Mouse (Mus musculus) liver, postnatal 0 days (tissue): Measurements from ENCODE around the gene Utp14a. TPM values are rescaled to one million over a fixed set of nuclear protein-coding genes. Genes with fewer than 3 reads are reported as not detected.
"Not testable (repeated sequence)": the region's sequence is repeated elsewhere in the genome, so short reads cannot be mapped to it uniquely, and the experiment has no call there.

Experiments
- ATAC-seq: fragments of 200-750 bp; cut with Nextera tagmentation; 2 replicates; pipeline ENCODE4 v1.8.0; 2017; ENCODE audit warnings: mild to moderate bottlenecking, moderate library complexity
- DNase-seq: peaks from one replicate; pipeline ENCODE4 v3.0.0-alpha.2; 2016
- H3K27ac ChIP-seq: fragments of 300-500 bp; sonication (generic); 2 replicates; pipeline ENCODE4 v1.5.1; 2014; ENCODE audit warnings: antibody characterized with exemption, moderate library complexity, mild to moderate bottlenecking, low read depth
- H3K27me3 ChIP-seq: fragments of 300-500 bp; sonication (generic); 2 replicates; pipeline ENCODE4 v1.6.1; 2014; ENCODE audit warnings: low read length, control low read depth, mixed read lengths; ENCODE audit not compliant: insufficient read depth
- H3K36me3 ChIP-seq: fragments of 300-500 bp; sonication (generic); replicated peaks from 2 replicates; pipeline ENCODE4 v1.6.1; 2014; ENCODE audit warnings: mild to moderate bottlenecking, control low read depth, low read length, moderate library complexity, mixed read lengths; ENCODE audit not compliant: insufficient read depth
- H3K4me1 ChIP-seq: fragments of 300-500 bp; sonication (generic); 2 replicates; pipeline ENCODE4 v1.6.1; 2014; ENCODE audit warnings: antibody characterized with exemption, mild to moderate bottlenecking, control low read depth; ENCODE audit not compliant: insufficient read depth
- H3K4me2 ChIP-seq: fragments of 300-500 bp; sonication (generic); 2 replicates; pipeline ENCODE4 v1.6.1; 2014; ENCODE audit warnings: low read depth, mild to moderate bottlenecking, low read length, moderate library complexity, mixed read lengths
- H3K4me3 ChIP-seq: fragments of 300-500 bp; sonication (generic); 2 replicates; pipeline ENCODE4 v1.5.1; 2014; ENCODE audit warnings: low read depth, low read length
- H3K9ac ChIP-seq: fragments of 300-500 bp; sonication (generic); replicated peaks from 2 replicates; pipeline ENCODE4 v1.6.1; 2014; ENCODE audit warnings: mild to moderate bottlenecking, moderate library complexity
- H3K9me3 ChIP-seq: fragments of 300-500 bp; sonication (generic); 2 replicates; pipeline ENCODE4 v1.6.1; 2016; ENCODE audit warnings: mild to moderate bottlenecking, control low read depth, low read length, mixed read lengths
- CTCF ChIP-seq: sonication (generic); IDR thresholded peaks from 2 replicates; pipeline ENCODE4 v1.5.1; 2016; ENCODE audit warnings: antibody characterized with exemption, low read depth
- EP300 ChIP-seq: IDR thresholded peaks from 2 replicates; pipeline ENCODE4 v1.6.1; 2016; ENCODE audit warnings: antibody characterized with exemption, low read depth, mild to moderate bottlenecking
- WGBS: fragments of 180-500 bp; shearing (Covaris S2); extraction: QIAGEN DNeasy Blood & Tissue Kit; methylation state at CpG from one replicate; pipeline ENCODE4 v1.1.7; 2014; ENCODE audit not compliant: insufficient replicate concordance; 5-methylcytosine and 5-hydroxymethylcytosine counted together
- polyA plus RNA-seq: library from polyadenylated mRNA; unstranded; fragments of >200 nt; fragmentation: Nextera tagmentation; extraction: Ambion mirVana; gene quantifications from 2 replicates; pipeline ENCODE4 v1.2.1, GENCODE M21; 2015

Gene Utp14a
- polyA plus RNA-seq: 7.9 and 8.1 TPM in 2 replicates

GRCm38 (mm10) chrX:48256468-48257007 is at the start of gene Utp14a:
Gene Utp14a (plus strand): TSS chrX:48256862.
- no peaks in the 10 kb centered on the region for H3K9me3 ChIP-seq
- H3K4me1 ChIP-seq: 0 out of 2 replicates have a peak, but pooled peaks cover 4% of the 10 kb centered on the region
- peak; percentile 93 for DNase-seq
- WGBS: 12% methylated on average over 33 of the region's 33 CpGs
- peak within 1 kb of the TSS; percentile 71 for H3K4me2 ChIP-seq
- peak within 1 kb of the TSS; percentile 68 for H3K9ac ChIP-seq
- TF ChIP-seq EP300: 0 out of 2 replicates have a peak, but pooled peaks have one; percentile 20
- no peak for TF ChIP-seq CTCF
- H3K36me3 ChIP-seq: no peaks in the 10 kb centered on the region
- H3K27me3 ChIP-seq: no peaks in the 10 kb centered on the region
- peak within 1 kb of the TSS; percentile 87 for H3K27ac ChIP-seq
- peak within 1 kb of the TSS; percentile 68 for H3K4me3 ChIP-seq
- ATAC-seq: peak; percentile 99

DNA sequence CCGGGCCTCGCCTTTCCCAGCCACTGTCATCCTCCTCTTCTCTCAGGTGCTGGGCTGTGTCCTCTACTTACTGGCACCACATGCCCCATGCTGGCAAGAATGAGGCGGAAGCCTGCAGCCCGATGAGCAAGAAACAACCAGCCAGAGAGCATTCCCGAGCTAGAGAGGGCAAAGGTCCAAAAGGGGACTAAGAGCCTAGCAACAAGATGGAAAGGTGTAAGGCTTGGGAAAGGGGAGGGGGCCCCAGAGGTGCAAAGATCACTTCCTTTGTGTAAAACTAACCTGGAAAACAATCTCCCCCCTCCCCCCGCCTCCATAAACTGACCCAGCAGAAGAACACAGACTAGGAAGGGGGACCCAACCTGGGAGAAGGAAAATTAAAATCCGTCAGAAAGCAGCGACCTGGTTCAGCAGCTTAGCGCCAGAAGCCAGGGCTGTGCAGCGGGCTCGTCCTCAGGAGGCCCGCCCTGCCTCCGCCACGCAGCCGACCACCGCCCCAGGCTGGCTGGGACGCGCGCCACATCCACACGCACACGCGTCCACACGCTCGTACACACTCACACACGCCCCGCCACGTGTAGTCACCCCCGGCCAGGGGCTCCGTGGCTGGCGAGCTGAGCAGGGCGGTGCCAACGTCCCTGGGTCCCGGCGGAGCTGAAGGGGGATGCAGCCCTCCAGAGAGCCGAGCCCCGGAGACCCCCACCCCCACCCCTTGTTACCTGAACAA is 48.7 kb upstream of the Utp14a start:
- H3K36me3 ChIP-seq: no peaks in the 10 kb centered on the region
- peak; percentile 13 for DNase-seq
- peak overlapping the region; percentile 74 for H3K4me3 ChIP-seq
- peak; percentile 73 for ATAC-seq
- peak overlapping the region; percentile 85 for H3K27ac ChIP-seq
- TF ChIP-seq CTCF: no peak
- no peak for TF ChIP-seq EP300
- 10% methylated on average over 28 of the region's 36 CpGs for WGBS
- H3K4me2 ChIP-seq: peak overlapping the region; percentile 77
- H3K9ac ChIP-seq: peak overlapping the region; percentile 69
- H3K9me3 ChIP-seq: no peaks in the 10 kb centered on the region
- H3K27me3 ChIP-seq: no peaks in the 10 kb centered on the region; the same call in 1 of the 2 replicates
- peaks cover 4% of the 10 kb centered on the region; the same call in 1 of the 2 replicates for H3K4me1 ChIP-seq

DNA sequence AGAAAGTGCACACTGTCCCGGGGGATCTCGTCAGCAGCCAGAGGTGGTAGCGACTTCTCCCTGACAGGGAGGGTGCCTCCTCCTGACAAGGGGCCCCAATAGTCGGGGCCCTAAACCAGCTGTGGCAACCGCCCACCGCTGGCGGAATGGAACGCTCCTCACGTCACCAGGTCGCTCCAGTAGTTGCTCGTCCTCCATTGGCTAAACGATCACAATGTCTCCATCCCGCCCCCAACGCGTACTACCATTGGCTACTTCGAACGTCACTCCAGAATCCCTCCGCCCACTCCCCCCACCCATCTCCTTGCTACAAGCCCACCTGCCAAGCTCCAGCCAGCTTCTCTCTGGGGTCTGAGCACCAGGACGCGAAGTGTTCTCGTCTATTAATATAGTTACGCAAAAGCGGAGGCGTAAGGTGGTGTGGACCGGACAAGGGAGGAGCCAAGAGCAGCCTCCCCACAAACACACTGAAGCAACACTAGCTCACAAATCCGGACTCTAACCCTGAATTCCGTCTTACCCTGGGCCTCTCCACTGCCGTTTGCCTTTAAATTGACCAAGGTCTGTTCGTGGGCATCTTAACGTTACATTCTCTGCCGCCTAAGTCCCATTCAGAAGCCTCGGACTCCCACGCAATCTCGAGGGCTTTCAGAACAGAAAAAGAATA is 48.0 kb upstream of the Utp14a start, which contains the start of gene Zdhhc9:
Zdhhc9 (minus strand) TSS at position 360 of the 667 bp plus-strand sequence.
- 15% methylated on average over 32 of the region's 34 CpGs for WGBS
- Histone ChIP-seq H3K4me1 (peaks cover 4% of the 10 kb centered on the region; the same call in 1 of the 2 replicates), H3K9ac (peak within 1 kb of the TSS; percentile 69), H3K27ac (peak within 1 kb of the TSS; percentile 85), H3K4me2 (peak within 1 kb of the TSS; percentile 77), H3K36me3 (no peaks in the 10 kb centered on the region), H3K27me3 (no peaks in the 10 kb centered on the region; the same call in 1 of the 2 replicates), H3K4me3 (peak within 1 kb of the TSS; percentile 74), H3K9me3 (no peaks in the 10 kb centered on the region)
- DNase-seq (peak; percentile 87), ATAC-seq (peak; percentile 98)
- TF ChIP-seq CTCF (no peak), EP300 (no peak)

- not testable (repeated sequence) for H3K4me3 ChIP-seq, ATAC-seq, H3K27me3 ChIP-seq, H3K9me3 ChIP-seq, DNase-seq, H3K4me2 ChIP-seq, H3K9ac ChIP-seq, H3K27ac ChIP-seq, H3K36me3 ChIP-seq, H3K4me1 ChIP-seq
- 84% methylated on average over 2 of the region's 4 CpGs for WGBS
Measured at GRCm38 (mm10) chrX:48209746-48210145, 46.9 kb upstream of the Utp14a start.

- Histone ChIP-seq H3K4me1 (no peaks in the 10 kb centered on the region), H3K9me3 (no peaks in the 10 kb centered on the region), H3K4me2 (no peak overlapping the region), H3K4me3 (no peak overlapping the region), H3K27me3 (no peaks in the 10 kb centered on the region), H3K9ac (no peak overlapping the region), H3K36me3 (no peaks in the 10 kb centered on the region), H3K27ac (no peak overlapping the region)
- DNase-seq: no peak
- TF ChIP-seq CTCF: no peak
- no peak for TF ChIP-seq EP300
- ATAC-seq: no peak
- 70% methylated on average over 5 of the region's 5 CpGs for WGBS
Measured at GRCm38 (mm10) chrX:48219468-48219867, 37.2 kb upstream of the Utp14a start.

DNA sequence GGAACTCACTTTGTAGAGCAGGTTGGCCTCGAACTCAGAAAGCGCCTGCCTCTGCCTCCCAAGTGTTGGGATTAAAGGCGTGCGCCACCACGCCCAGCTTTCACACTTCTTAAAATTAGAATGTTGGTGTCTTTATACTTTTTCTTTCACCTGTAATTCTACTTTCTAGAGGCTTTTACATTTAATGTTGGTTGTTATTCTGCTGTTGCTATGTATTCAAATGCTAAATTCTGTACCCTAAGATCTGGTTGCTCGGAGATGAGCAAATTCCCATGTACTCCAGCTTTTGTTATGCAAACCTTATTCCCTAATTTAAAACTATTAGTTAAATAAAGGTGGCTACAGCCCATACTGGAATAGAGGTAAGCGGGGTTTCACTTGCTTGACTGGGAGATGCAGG is 34.0 kb upstream of the Utp14a start:
- Histone ChIP-seq H3K9ac (no peak overlapping the region), H3K4me1 (no peaks in the 10 kb centered on the region), H3K4me2 (no peak overlapping the region), H3K9me3 (no peaks in the 10 kb centered on the region), H3K4me3 (no peak overlapping the region), H3K36me3 (no peaks in the 10 kb centered on the region), H3K27me3 (no peaks in the 10 kb centered on the region), H3K27ac (no peak overlapping the region)
- TF ChIP-seq EP300 (no peak), CTCF (no peak)
- ATAC-seq (no peak), DNase-seq (no peak)
- WGBS: 85% methylated on average over 7 of the region's 7 CpGs
